In the genomic region with DNA sequence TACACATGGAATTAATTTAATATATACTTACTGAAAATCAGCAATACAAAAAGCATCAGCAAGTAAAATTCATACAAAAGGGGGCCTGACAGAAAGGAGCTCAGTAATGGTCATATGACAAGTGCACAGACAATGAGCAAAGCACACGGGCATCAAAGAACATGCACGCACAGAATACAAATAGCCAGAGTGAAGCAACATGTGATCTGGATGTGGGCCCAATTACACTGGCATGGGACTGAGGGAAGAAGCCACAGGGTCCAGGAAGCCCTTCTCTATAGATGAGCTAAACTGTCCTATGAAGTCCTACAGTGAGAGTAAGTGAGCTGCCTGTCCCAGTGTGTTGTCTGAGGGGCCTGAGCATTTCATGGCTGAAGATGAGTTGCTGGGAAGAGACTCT, we compare ENCODE assay signal across 19 mouse cellular contexts.
A peak's percentile ranks its signal among the peaks of the same experiment; 100 is the strongest.
DNase-seq lines count a peak whose midpoint lies in the region; ATAC-seq and TF ChIP-seq lines count a peak whose summit lies in the region.
"Had no signal": no experiment of that assay in that cellular context is flagged by ENCODE, and none has a peak within 500 bp of the region (broad histone marks: within the 10 kb centered on the region; RNA-seq: fewer than 3 reads in every experiment).

No protein-coding gene starts in this region.

- DNase-seq in cerebellum, postnatal 14 days, result peak; percentile 18 to 28
- no peak for DNase-seq in cerebellum, adult 11 months
- no peak for DNase-seq in layer of hippocampus, adult 2 months (ENCODE audit: low spot score in 2 of 2)
- DNase-seq in layer of hippocampus, postnatal 10 days (ENCODE audit: low spot score in 2 of 2), result no peak
- DNase-seq: adrenal gland, postnatal 36 days; gastrocnemius, adult 2 months; kidney, adult 2 months; kidney, postnatal 14 days; liver; liver, postnatal 0 days; spleen, adult 18-20 months; thymus, adult 18-20 months had no signal

- peaks cover 64% of the 10 kb centered on the region for H3K4me1 ChIP-seq in embryonic facial prominence, embryonic 13.5 days
- peaks cover 15% of the 10 kb centered on the region; the same call in 1 of the 2 replicates for H3K4me1 ChIP-seq in midbrain, embryonic 15.5 days
- H3K4me1 ChIP-seq in intestine, embryonic 15.5 days (replicated peaks), result peaks cover 15% of the 10 kb centered on the region

- no peak overlapping the region for H3K4me3 ChIP-seq in layer of hippocampus, adult 2 months
- H3K4me3 ChIP-seq in embryonic facial prominence, embryonic 13.5 days, result no peak overlapping the region
- H3K4me3 ChIP-seq in midbrain, embryonic 15.5 days, result no peak overlapping the region
- H3K4me3 ChIP-seq in intestine, embryonic 15.5 days (replicated peaks), result no peak overlapping the region
- H3K4me3 ChIP-seq: erythroblast, embryonic 14.5 days; gastrocnemius, adult 2 months; heart, embryonic 15.5 days had no signal

- TF ChIP-seq CTCF in layer of hippocampus, adult 2 months (conservative IDR thresholded peaks at IDR 0.05), result no peak

- no peak overlapping the region for H3K4me2 ChIP-seq in embryonic facial prominence, embryonic 13.5 days
- no peak overlapping the region for H3K4me2 ChIP-seq in midbrain, embryonic 15.5 days
- H3K4me2 ChIP-seq in intestine, embryonic 15.5 days (replicated peaks), result no peak overlapping the region
- H3K4me2 ChIP-seq: heart, embryonic 15.5 days had no signal

- H3K27ac ChIP-seq in layer of hippocampus, adult 2 months, result peak overlapping the region; percentile 49; the same call in 1 of the 2 replicates
- H3K27ac ChIP-seq in embryonic facial prominence, embryonic 13.5 days, result peak overlapping the region; percentile 48; the same call in 1 of the 2 replicates
- no peak overlapping the region; the same call in 1 of the 2 replicates for H3K27ac ChIP-seq in midbrain, embryonic 15.5 days
- no peak overlapping the region for H3K27ac ChIP-seq in intestine, embryonic 15.5 days
- H3K27ac ChIP-seq: gastrocnemius, adult 2 months; heart, embryonic 15.5 days had no signal

- no peak for ATAC-seq in embryonic facial prominence, embryonic 13.5 days (ENCODE audit: insufficient number of reproducible peaks, insufficient read depth, low FRiP score, low TSS enrichment, low read depth)
- peak; percentile 39; the same call in 1 of the 2 replicates for ATAC-seq in midbrain, embryonic 15.5 days (replicated peaks)
- ATAC-seq in intestine, embryonic 15.5 days, result no peak
- ATAC-seq: activated CD4-positive, CD25-positive, alpha-beta regulatory T cell, adult 4 months; liver, postnatal 0 days; Patski had no signal

- no peak overlapping the region for H3K9ac ChIP-seq in embryonic facial prominence, embryonic 13.5 days
- no peak overlapping the region for H3K9ac ChIP-seq in midbrain, embryonic 15.5 days
- H3K9ac ChIP-seq in intestine, embryonic 15.5 days, result no peak overlapping the region
- H3K9ac ChIP-seq: heart, embryonic 15.5 days; liver, postnatal 0 days had no signal

- 44% methylated on average over 2 of the region's 2 CpGs for WGBS in embryonic facial prominence, embryonic 13.5 days
- 22% methylated on average over 2 of the region's 2 CpGs for WGBS in midbrain, embryonic 15.5 days
- 87% methylated on average over 2 of the region's 2 CpGs for WGBS in intestine, embryonic 15.5 days

- H3K36me3 ChIP-seq in embryonic facial prominence, embryonic 13.5 days, result no peaks in the 10 kb centered on the region
- no peaks in the 10 kb centered on the region for H3K36me3 ChIP-seq in midbrain, embryonic 15.5 days (replicated peaks)
- H3K36me3 ChIP-seq in intestine, embryonic 15.5 days, result no peaks in the 10 kb centered on the region
- H3K36me3 ChIP-seq: heart, embryonic 15.5 days had no signal

- H3K27me3 ChIP-seq in embryonic facial prominence, embryonic 13.5 days, result no peaks in the 10 kb centered on the region
- no peaks in the 10 kb centered on the region for H3K27me3 ChIP-seq in midbrain, embryonic 15.5 days (replicated peaks)
- no peaks in the 10 kb centered on the region for H3K27me3 ChIP-seq in intestine, embryonic 15.5 days (replicated peaks)
- H3K27me3 ChIP-seq: heart, embryonic 15.5 days; Patski had no signal

- no peaks in the 10 kb centered on the region for H3K9me3 ChIP-seq in embryonic facial prominence, embryonic 13.5 days
- no peaks in the 10 kb centered on the region for H3K9me3 ChIP-seq in midbrain, embryonic 15.5 days
- H3K9me3 ChIP-seq in intestine, embryonic 15.5 days, result no peaks in the 10 kb centered on the region
- H3K9me3 ChIP-seq: heart, embryonic 15.5 days had no signal

Comparison
In these comparisons a context has a peak if more than half of its experiments do, and no peak if none do; other contexts are left out.
1. DNase-seq: peak in cerebellum, postnatal 14 days (2 of 2); none in cerebellum, adult 11 months (single experiment), layer of hippocampus, adult 2 months (0 of 2) and layer of hippocampus, postnatal 10 days (0 of 2).
2. H3K27ac ChIP-seq: peak in layer of hippocampus, adult 2 months (single experiment) and embryonic facial prominence, embryonic 13.5 days (single experiment); none in midbrain, embryonic 15.5 days (single experiment) and intestine, embryonic 15.5 days (single experiment).